Mouse (Mus musculus) myocyte (in vitro differentiated cells): ENCODE data around the gene Fam189a1.

ENCODE experiments used
- CEBPB ChIP-seq: IDR thresholded peaks from 2 replicates; pipeline ENCODE4 v1.6.1; 2011; ENCODE audit warnings: mild to moderate bottlenecking, moderate library complexity; ENCODE audit not compliant: poor library complexity, insufficient read depth, severe bottlenecking
- E2F4 ChIP-seq: IDR thresholded peaks from one replicate; pipeline ENCODE4 v1.6.1; 2011; ENCODE audit warnings: mild to moderate bottlenecking, control low read depth, moderate library complexity; ENCODE audit not compliant: insufficient read depth
- MYOD1 ChIP-seq, 3 experiments: IDR thresholded peaks; one replicate each; pipeline ENCODE4 v1.6.1; 2011; ENCODE audit warnings: control low read depth in 2 of 3, low read depth in 2 of 3, mild to moderate bottlenecking in 2 of 3, moderate library complexity in 1 of 3; ENCODE audit not compliant: insufficient read length in 2 of 3, control insufficient read depth in 1 of 3
- POLR2A ChIP-seq: IDR thresholded peaks from one replicate; pipeline ENCODE4 v1.6.1; 2011; ENCODE audit warnings: low read depth, mild to moderate bottlenecking, control low read depth, moderate library complexity; ENCODE audit not compliant: insufficient read length
- REST ChIP-seq: IDR thresholded peaks from one replicate; pipeline ENCODE4 v1.6.1; 2011; ENCODE audit warnings: mild to moderate bottlenecking, control low read depth, moderate library complexity; ENCODE audit not compliant: insufficient read depth, insufficient read length
- TCF3 ChIP-seq: IDR thresholded peaks from one replicate; pipeline ENCODE4 v1.6.1; 2011; ENCODE audit warnings: low read depth, control low read depth; ENCODE audit not compliant: insufficient read length

DNA sequence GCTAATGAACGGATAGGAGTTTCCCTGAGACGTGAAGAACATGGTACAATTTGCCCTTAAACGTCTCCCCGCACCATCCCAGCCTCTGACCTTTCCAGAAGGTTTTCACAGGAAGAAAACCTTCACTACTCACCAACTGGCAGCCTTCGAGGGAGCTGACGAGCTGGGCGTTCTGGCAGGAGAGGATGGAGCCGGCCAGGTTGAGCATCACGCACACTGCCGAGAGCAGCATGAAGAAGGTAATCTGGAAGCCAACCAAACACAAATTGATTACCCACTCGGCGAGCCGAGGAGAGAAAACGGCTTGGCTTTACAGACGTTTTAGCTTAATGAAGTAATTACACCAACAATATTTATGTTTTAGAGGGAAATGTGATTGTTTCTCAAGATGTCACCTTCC lies 300.4 kb downstream of the Fam189a1 start:
- TF ChIP-seq TCF3 (no peak), POLR2A (no peak), MYOD1 (IDR thresholded peaks at IDR 0.05; ENCODE audit: control insufficient read depth in 1 of 3, insufficient read length in 2 of 3, low read depth in 2 of 3) (no peak), CEBPB (no peak), REST (no peak), E2F4 (no peak)
